Mouse (Mus musculus): ENCODE measurements around the gene Olfr1380. TPM values are rescaled to one million over a fixed set of nuclear protein-coding genes. Genes with fewer than 3 reads are reported as not detected.
"Not testable (repeated sequence)": the region's sequence is repeated elsewhere in the genome, so short reads cannot be mapped to it uniquely, and the experiment has no call there.

The Olfr1380 gene
- polyA plus RNA-seq (2014; fragmentation: Nextera tagmentation; extraction: Ambion mirVana): not detected in 2 replicates

GRCm38 (mm10) chr11:49556578-49556977 lies at the start of gene Olfr1380:
Olfr1380 (plus strand) TSS chr11:49556878.
- H3K27ac ChIP-seq (ENCODE audit: low read depth, low read length); H3K4me2 ChIP-seq (ENCODE audit: low read depth, low read length); H3K4me3 ChIP-seq (ENCODE audit: low read depth, low read length); ATAC-seq (ENCODE audit: low read depth); H3K27me3 ChIP-seq (ENCODE audit: control insufficient read depth, insufficient read depth, low read length); H3K36me3 ChIP-seq (ENCODE audit: control insufficient read depth, insufficient read depth, low read length); H3K9me3 ChIP-seq (ENCODE audit: control insufficient read depth, low read length); H3K4me1 ChIP-seq (ENCODE audit: control insufficient read depth, insufficient read depth, low read length); H3K9ac ChIP-seq (replicated peaks; ENCODE audit: low read depth, low read length): not testable (repeated sequence)
- 57% methylated on average over 5 of the region's 5 CpGs for WGBS

DNA sequence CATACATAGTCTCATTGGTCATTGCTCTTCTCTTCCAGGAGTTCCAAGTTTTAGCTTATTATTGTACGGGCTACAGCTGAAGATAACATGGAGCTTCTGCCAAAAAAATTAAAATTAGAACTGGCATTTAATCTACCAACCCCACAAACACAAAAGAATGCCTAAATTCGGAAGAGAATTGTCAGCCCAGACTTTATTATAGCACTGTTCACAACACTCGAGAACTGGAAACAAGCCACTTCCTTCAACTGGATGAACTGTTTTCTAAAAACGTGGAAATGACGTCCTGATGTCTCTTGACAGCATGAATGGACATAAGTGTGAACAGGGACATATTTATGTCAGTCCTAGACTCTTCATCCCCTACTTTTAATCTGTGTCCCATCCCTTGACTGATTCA lies 38.6 kb upstream of the Olfr1380 start:
- Histone ChIP-seq H3K36me3 (ENCODE audit: control insufficient read depth, insufficient read depth, low read length) (no peaks in the 10 kb centered on the region), H3K27ac (ENCODE audit: low read depth, low read length) (no peak overlapping the region), H3K4me1 (ENCODE audit: control insufficient read depth, insufficient read depth, low read length) (no peaks in the 10 kb centered on the region), H3K9me3 (ENCODE audit: control insufficient read depth, low read length) (no peaks in the 10 kb centered on the region), H3K27me3 (ENCODE audit: control insufficient read depth, insufficient read depth, low read length) (no peaks in the 10 kb centered on the region), H3K4me2 (ENCODE audit: low read depth, low read length) (no peak overlapping the region), H3K4me3 (ENCODE audit: low read depth, low read length) (no peak overlapping the region), H3K9ac (replicated peaks; ENCODE audit: low read depth, low read length) (no peak overlapping the region)
- 79% methylated on average over 5 of the region's 5 CpGs for WGBS
- ATAC-seq (ENCODE audit: low read depth): no peak

DNA sequence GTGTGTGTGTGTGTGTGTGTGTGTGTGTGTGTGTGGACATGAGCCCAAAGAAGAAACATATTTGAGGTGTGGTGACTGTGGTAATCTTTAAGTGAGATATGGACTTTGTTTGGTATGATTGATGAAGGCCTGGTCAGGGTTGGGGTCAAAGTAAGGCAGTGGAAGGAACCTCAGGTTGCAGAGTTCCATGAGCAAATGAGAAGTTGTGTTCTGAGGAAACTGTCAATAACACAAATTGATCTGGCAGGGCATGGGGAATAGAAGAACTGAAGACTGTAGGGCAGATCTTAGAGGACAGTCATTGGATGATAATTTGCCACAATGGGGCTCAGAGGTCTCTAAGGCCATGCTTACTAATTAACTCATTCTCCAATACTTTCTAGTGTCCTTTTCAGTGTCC lies 37.3 kb upstream of the Olfr1380 start, which contains the start of gene Olfr1383:
Gene Olfr1383 (plus strand): TSS at position 301 of the 400 bp plus-strand sequence.
- no peaks in the 10 kb centered on the region for H3K27me3 ChIP-seq (ENCODE audit: control insufficient read depth, insufficient read depth, low read length)
- H3K9ac ChIP-seq (replicated peaks; ENCODE audit: low read depth, low read length): no peak within 1 kb of the TSS
- no peak for ATAC-seq (ENCODE audit: low read depth)
- H3K36me3 ChIP-seq (ENCODE audit: control insufficient read depth, insufficient read depth, low read length): no peaks in the 10 kb centered on the region
- no peak within 1 kb of the TSS for H3K4me2 ChIP-seq (ENCODE audit: low read depth, low read length)
- no peak within 1 kb of the TSS for H3K4me3 ChIP-seq (ENCODE audit: low read depth, low read length)
- H3K9me3 ChIP-seq (ENCODE audit: control insufficient read depth, low read length): no peaks in the 10 kb centered on the region
- no peak within 1 kb of the TSS for H3K27ac ChIP-seq (ENCODE audit: low read depth, low read length)
- no peaks in the 10 kb centered on the region for H3K4me1 ChIP-seq (ENCODE audit: control insufficient read depth, insufficient read depth, low read length)

DNA sequence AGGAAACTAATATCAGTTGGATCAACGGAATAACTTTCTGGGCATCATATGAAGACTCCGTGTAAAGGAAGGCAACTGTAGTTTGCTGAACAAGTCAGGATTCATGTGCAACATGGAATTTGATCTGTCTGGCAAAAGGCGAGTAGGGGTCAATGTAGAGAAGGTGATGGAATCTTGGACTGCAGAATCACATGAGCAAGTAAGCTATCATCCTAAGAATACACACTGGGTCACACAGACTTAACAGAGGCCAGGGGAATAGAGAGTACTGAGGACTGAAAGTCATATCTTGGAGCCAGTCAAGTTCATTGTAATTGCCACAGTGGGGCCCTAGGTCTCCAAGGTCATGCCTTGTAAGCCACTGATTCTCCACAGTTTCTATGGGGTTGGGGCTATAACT lies 28.7 kb upstream of the Olfr1380 start, which contains the start of gene Olfr1382:
Gene Olfr1382 (plus strand): TSS at position 301 of the 400 bp plus-strand sequence.
- Histone ChIP-seq H3K27me3 (ENCODE audit: control insufficient read depth, insufficient read depth, low read length) (no peaks in the 10 kb centered on the region), H3K4me3 (ENCODE audit: low read depth, low read length) (no peak within 1 kb of the TSS), H3K27ac (ENCODE audit: low read depth, low read length) (no peak within 1 kb of the TSS), H3K9ac (replicated peaks; ENCODE audit: low read depth, low read length) (no peak within 1 kb of the TSS), H3K4me2 (ENCODE audit: low read depth, low read length) (no peak within 1 kb of the TSS), H3K4me1 (ENCODE audit: control insufficient read depth, insufficient read depth, low read length) (no peaks in the 10 kb centered on the region), H3K36me3 (ENCODE audit: control insufficient read depth, insufficient read depth, low read length) (no peaks in the 10 kb centered on the region), H3K9me3 (ENCODE audit: control insufficient read depth, low read length) (no peaks in the 10 kb centered on the region)
- WGBS: 79% methylated on average over 3 of the region's 3 CpGs
- ATAC-seq (ENCODE audit: low read depth): no peak

DNA sequence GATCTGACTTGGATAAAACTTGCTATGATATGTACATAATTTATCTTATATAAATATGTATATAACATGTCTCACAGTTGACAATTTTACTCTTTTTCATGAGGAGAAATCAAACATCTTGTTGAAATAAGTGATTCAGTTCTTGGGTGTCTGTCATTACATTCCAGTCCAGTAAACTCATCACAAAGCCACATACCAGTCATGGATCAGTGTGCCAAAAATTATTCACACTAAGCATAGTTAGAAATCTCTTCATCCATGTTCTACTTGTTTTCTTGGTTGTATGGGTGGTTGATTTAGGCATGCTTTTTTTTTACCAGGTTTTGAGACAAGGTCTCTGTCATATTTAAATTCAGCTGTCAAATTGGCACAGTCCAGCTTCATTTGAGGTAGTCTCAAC lies 23.9 kb upstream of the Olfr1380 start:
- ATAC-seq (ENCODE audit: low read depth): no peak
- Histone ChIP-seq H3K27me3 (ENCODE audit: control insufficient read depth, insufficient read depth, low read length) (no peaks in the 10 kb centered on the region), H3K4me1 (ENCODE audit: control insufficient read depth, insufficient read depth, low read length) (no peaks in the 10 kb centered on the region), H3K4me2 (ENCODE audit: low read depth, low read length) (no peak overlapping the region), H3K9ac (replicated peaks; ENCODE audit: low read depth, low read length) (no peak overlapping the region), H3K9me3 (ENCODE audit: control insufficient read depth, low read length) (no peaks in the 10 kb centered on the region), H3K36me3 (ENCODE audit: control insufficient read depth, insufficient read depth, low read length) (no peaks in the 10 kb centered on the region), H3K4me3 (ENCODE audit: low read depth, low read length) (no peak overlapping the region), H3K27ac (ENCODE audit: low read depth, low read length) (no peak overlapping the region)

GRCm38 (mm10) chr11:49536631-49537030 lies 20.0 kb upstream of the Olfr1380 start:
- H3K9ac ChIP-seq (replicated peaks; ENCODE audit: low read depth, low read length): not testable (repeated sequence)
- 90% methylated on average over 2 of the region's 2 CpGs for WGBS

GRCm38 (mm10) chr11:49543149-49543548 lies 13.5 kb upstream of the Olfr1380 start, which contains the start of gene Olfr1381:
Olfr1381 (plus strand) TSS chr11:49543449.
- not testable (repeated sequence) for H3K4me3 ChIP-seq (ENCODE audit: low read depth, low read length); H3K9ac ChIP-seq (replicated peaks; ENCODE audit: low read depth, low read length); H3K27me3 ChIP-seq (ENCODE audit: control insufficient read depth, insufficient read depth, low read length); ATAC-seq (ENCODE audit: low read depth); H3K4me2 ChIP-seq (ENCODE audit: low read depth, low read length); H3K9me3 ChIP-seq (ENCODE audit: control insufficient read depth, low read length); H3K36me3 ChIP-seq (ENCODE audit: control insufficient read depth, insufficient read depth, low read length); H3K27ac ChIP-seq (ENCODE audit: low read depth, low read length); H3K4me1 ChIP-seq (ENCODE audit: control insufficient read depth, insufficient read depth, low read length)
- 57% methylated on average over 3 of the region's 3 CpGs for WGBS

More at GRCm38 (mm10) chr11:49536631-49537030, 20.0 kb upstream of the Olfr1380 start:
- H3K4me1 ChIP-seq (ENCODE audit: control insufficient read depth, insufficient read depth, low read length); H3K36me3 ChIP-seq (ENCODE audit: control insufficient read depth, insufficient read depth, low read length); H3K27me3 ChIP-seq (ENCODE audit: control insufficient read depth, insufficient read depth, low read length); H3K27ac ChIP-seq (ENCODE audit: low read depth, low read length); H3K4me3 ChIP-seq (ENCODE audit: low read depth, low read length); H3K9me3 ChIP-seq (ENCODE audit: control insufficient read depth, low read length); H3K4me2 ChIP-seq (ENCODE audit: low read depth, low read length): not testable (repeated sequence)
- ATAC-seq (ENCODE audit: low read depth): peak; percentile 77; the same call in 1 of the 2 replicates

DNA sequence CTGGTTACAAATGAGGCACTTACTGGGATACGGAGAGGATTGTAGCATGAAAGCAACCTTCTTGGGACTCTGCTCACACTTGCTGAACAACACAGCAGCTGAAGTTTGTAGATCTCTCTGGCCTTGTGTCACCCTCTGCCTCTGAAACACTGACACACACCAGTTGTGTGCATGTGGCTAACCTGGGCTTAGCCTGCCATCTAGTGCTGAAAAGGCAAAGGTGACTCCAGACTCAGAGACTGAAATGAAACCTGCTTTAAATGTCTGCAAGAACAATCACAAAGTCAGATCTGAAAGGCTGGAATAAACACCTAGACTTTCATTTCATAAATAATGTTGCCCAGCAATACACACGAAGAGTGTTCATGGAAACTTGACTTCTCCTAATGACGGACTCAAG lies 2.6 kb upstream of the Olfr1380 start:
- WGBS: 79% methylated on average over 3 of the region's 3 CpGs
- not testable (repeated sequence) for H3K4me3 ChIP-seq (ENCODE audit: low read depth, low read length); H3K27me3 ChIP-seq (ENCODE audit: control insufficient read depth, insufficient read depth, low read length); ATAC-seq (ENCODE audit: low read depth); H3K4me1 ChIP-seq (ENCODE audit: control insufficient read depth, insufficient read depth, low read length); H3K27ac ChIP-seq (ENCODE audit: low read depth, low read length); H3K36me3 ChIP-seq (ENCODE audit: control insufficient read depth, insufficient read depth, low read length); H3K9me3 ChIP-seq (ENCODE audit: control insufficient read depth, low read length); H3K4me2 ChIP-seq (ENCODE audit: low read depth, low read length); H3K9ac ChIP-seq (replicated peaks; ENCODE audit: low read depth, low read length)

- not testable (repeated sequence) for H3K4me3 ChIP-seq (ENCODE audit: low read depth, low read length); ATAC-seq (ENCODE audit: low read depth); H3K4me1 ChIP-seq (ENCODE audit: control insufficient read depth, insufficient read depth, low read length); H3K9ac ChIP-seq (replicated peaks; ENCODE audit: low read depth, low read length); H3K27ac ChIP-seq (ENCODE audit: low read depth, low read length); H3K36me3 ChIP-seq (ENCODE audit: control insufficient read depth, insufficient read depth, low read length); H3K9me3 ChIP-seq (ENCODE audit: control insufficient read depth, low read length); H3K27me3 ChIP-seq (ENCODE audit: control insufficient read depth, insufficient read depth, low read length); H3K4me2 ChIP-seq (ENCODE audit: low read depth, low read length)
- WGBS: 42% methylated on average over 2 of the region's 2 CpGs
These were observed 18.4 kb downstream of the Olfr1380 start for GRCm38 (mm10) chr11:49575054-49575453.
